Mouse (Mus musculus) megakaryocyte, embryonic 14.5 days (primary cell): ENCODE results near the gene Adcy5. TPM values are rescaled to one million over a fixed set of nuclear protein-coding genes. Genes with fewer than 3 reads are reported as not detected.

Source experiments
- H3K27me3 ChIP-seq: replicated peaks from 2 replicates; pipeline ENCODE3; 2012; ENCODE audit warnings: inconsistent platforms
- H3K36me3 ChIP-seq: replicated peaks from 2 replicates; pipeline ENCODE3; 2012; ENCODE audit warnings: low read length, inconsistent platforms, mixed read lengths
- H3K4me1 ChIP-seq: 2 replicates; pipeline ENCODE4 v1.6.1; 2012; ENCODE audit warnings: inconsistent platforms
- H3K4me3 ChIP-seq: replicated peaks from 2 replicates; pipeline ENCODE3; 2012; ENCODE audit warnings: moderate library complexity, mild to moderate bottlenecking, inconsistent platforms
- H3K9me3 ChIP-seq: 2 replicates; pipeline ENCODE4 v1.6.1; 2012; ENCODE audit warnings: inconsistent platforms
- FLI1 ChIP-seq: IDR thresholded peaks from 2 replicates; pipeline ENCODE4 v1.6.1; 2012; ENCODE audit warnings: low read length, inconsistent platforms, mixed read lengths
- GATA1 ChIP-seq: IDR thresholded peaks from 3 replicates; pipeline ENCODE4 v1.6.1; 2012; ENCODE audit warnings: mixed read lengths, low read length, inconsistent platforms, borderline replicate concordance
- polyA plus RNA-seq: library from polyadenylated mRNA; stranded (reverse); fragments of >175 nt; gene quantifications from 2 replicates; pipeline ENCODE4 v1.2.3, GENCODE M21; 2012; ENCODE audit warnings: low replicate concordance; ENCODE audit not compliant: insufficient read depth

The Adcy5 gene
- polyA plus RNA-seq, 1 experiment = 3.9 TPM

DNA sequence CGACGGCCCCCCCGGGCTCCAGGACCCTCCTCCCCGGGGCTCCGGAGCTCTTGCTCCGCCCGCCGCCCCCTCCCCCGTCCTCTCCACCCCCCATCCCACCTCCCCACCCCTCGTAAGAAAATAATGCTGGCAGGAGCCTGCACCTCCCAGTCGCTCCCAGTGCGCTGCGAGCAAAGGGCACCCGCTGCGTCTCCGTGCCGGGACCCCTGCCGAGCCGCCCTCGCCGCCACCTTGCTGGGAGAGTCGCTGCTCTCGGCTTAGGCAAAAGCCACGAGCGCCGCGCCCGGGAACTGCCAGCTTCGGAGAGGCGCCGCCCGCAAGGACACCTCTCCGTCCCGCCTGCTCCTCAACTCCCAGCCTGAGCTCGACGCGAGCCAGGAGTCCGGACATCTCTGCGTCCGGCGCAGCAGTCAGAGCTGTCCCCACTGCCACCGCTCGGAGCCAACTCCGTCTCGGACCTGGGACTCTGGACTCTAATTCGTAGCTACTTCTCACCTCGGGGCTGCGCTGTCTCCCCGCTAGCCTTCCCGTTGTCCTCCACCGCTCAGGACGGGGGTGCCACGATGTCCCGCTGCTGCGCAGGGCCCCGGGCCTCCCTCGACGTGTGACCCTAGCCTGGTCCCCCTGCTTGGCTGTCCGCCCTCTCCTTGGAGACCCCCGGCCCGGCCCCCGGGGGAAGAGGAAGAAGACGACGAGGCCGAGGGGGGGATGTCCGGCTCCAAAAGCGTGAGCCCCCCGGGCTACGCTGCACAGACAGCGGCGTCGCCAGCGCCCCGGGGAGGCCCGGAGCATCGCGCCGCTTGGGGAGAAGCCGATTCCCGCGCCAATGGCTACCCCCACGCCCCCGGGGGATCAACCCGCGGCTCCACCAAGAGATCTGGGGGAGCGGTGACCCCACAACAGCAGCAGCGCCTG is 971 bp downstream of the Adcy5 start:
- H3K27me3 ChIP-seq = peaks cover 90% of the 10 kb centered on the region
- no peaks in the 10 kb centered on the region for H3K9me3 ChIP-seq
- TF ChIP-seq FLI1 = no peak
- TF ChIP-seq GATA1 = no peak
- H3K36me3 ChIP-seq = peaks cover 13% of the 10 kb centered on the region
- peaks cover 91% of the 10 kb centered on the region for H3K4me1 ChIP-seq
- peak overlapping the region; percentile 96 for H3K4me3 ChIP-seq

DNA sequence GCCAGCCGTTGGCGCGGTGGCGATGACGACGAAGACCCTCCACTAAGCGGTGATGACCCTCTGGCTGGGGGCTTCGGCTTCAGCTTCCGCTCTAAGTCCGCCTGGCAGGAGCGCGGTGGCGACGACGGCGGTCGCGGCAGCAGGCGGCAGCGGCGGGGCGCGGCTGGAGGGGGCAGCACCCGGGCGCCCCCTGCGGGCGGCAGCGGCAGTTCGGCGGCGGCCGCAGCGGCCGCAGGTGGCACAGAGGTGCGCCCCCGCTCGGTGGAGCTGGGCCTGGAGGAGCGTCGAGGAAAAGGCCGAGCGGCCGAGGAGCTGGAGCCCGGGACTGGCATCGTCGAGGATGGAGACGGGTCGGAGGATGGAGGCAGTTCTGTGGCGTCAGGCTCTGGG is 1.6 kb downstream of the Adcy5 start:
- Histone ChIP-seq H3K4me3 (peak overlapping the region; percentile 96), H3K4me1 (peaks cover 92% of the 10 kb centered on the region), H3K27me3 (peaks cover 90% of the 10 kb centered on the region), H3K36me3 (peaks cover 14% of the 10 kb centered on the region), H3K9me3 (no peaks in the 10 kb centered on the region)
- TF ChIP-seq FLI1 = no peak
- no peak for TF ChIP-seq GATA1

DNA sequence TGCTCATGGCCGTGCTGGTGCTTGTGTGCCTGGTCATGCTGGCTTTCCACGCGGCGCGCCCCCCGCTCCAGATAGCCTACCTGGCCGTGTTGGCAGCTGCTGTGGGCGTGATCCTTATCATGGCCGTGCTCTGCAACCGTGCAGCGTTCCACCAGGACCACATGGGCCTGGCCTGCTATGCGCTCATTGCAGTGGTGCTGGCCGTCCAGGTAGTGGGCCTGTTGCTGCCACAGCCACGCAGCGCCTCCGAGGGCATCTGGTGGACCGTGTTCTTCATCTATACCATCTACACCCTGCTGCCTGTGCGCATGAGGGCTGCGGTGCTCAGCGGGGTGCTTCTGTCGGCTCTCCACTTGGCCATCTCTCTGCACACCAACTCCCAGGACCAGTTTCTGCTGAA is 2.2 kb downstream of the Adcy5 start:
- Histone ChIP-seq H3K4me1 (peaks cover 92% of the 10 kb centered on the region), H3K27me3 (peaks cover 89% of the 10 kb centered on the region), H3K9me3 (no peaks in the 10 kb centered on the region), H3K36me3 (peaks cover 14% of the 10 kb centered on the region), H3K4me3 (peak overlapping the region; percentile 96)
- TF ChIP-seq FLI1 (no peak), GATA1 (no peak)

DNA sequence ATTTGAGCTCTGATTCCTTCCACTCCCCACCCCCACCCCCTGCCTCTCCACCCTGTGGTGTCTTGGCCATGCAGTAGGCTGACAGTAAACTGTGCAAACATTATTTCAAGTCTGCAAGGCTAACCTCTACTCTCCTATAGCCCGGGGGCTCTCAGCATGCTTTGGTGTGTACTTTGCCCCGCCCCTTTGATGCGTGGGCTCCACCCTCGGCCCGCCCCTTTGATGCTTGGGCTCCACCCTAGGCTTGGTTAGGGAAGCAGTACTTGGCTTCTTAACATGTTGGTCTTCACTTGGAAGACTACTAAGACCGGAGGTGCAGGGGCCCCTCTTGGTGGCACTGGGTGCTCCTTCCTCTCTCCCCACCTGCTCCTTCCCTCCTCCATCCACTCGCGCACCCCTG is 4.9 kb downstream of the Adcy5 start:
- H3K36me3 ChIP-seq = peaks cover 14% of the 10 kb centered on the region
- peaks cover 71% of the 10 kb centered on the region for H3K27me3 ChIP-seq
- peaks cover 78% of the 10 kb centered on the region for H3K4me1 ChIP-seq
- TF ChIP-seq GATA1 (no peak), FLI1 (no peak)
- H3K4me3 ChIP-seq = no peak overlapping the region
- H3K9me3 ChIP-seq = no peaks in the 10 kb centered on the region

GRCm38 (mm10) chr16:35159991-35160390 is 5.3 kb downstream of the Adcy5 start:
- peaks cover 80% of the 10 kb centered on the region for H3K4me1 ChIP-seq
- no peak overlapping the region for H3K4me3 ChIP-seq
- no peak for TF ChIP-seq GATA1
- H3K36me3 ChIP-seq = peaks cover 16% of the 10 kb centered on the region
- H3K27me3 ChIP-seq = peaks cover 70% of the 10 kb centered on the region
- no peaks in the 10 kb centered on the region for H3K9me3 ChIP-seq

DNA sequence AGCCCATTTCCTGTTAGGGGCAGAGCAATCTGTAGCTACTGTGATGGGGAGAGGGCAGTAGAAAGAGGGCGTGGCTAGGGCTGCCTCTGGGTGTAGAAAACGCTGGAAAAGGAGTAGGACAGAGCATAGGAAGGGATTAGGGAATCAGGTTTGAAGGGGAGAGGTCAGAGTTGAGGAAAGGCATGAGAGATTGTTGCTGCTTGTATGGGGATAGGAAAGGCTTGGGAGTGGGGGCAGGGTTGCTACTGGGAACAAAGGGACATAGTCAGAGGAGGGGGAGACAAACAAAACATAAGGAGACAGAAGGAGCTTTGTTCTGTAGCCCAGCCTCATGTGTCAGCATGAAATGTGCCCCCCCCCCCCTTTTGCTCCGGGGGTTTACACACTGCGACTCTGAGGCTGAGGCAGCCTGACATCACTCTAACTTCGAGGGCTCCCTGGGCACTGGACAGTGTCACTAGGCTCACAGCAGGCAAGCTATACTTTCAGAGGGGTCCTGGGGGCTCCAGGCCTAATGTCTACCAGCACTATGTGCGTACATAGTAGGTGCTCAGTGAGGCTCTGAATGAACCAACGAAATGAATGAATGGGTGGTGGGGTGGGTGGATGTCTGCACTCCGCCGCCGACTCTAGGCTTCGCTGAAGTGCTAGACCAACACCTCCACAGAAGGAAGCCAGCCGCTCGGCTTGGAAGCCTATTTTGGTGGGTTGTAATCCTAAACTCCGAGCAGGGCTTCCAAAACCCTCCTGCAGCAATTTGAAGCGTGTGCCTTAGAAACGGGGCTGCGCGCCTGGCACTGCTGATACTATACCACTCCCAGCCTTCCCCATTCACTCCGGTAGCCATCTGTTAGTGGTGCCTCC is 9.9 kb downstream of the Adcy5 start:
- peaks cover 41% of the 10 kb centered on the region for H3K4me1 ChIP-seq
- no peak for TF ChIP-seq GATA1
- no peak for TF ChIP-seq FLI1
- H3K9me3 ChIP-seq = no peaks in the 10 kb centered on the region
- no peak overlapping the region for H3K4me3 ChIP-seq
- H3K27me3 ChIP-seq = peaks cover 48% of the 10 kb centered on the region
- H3K36me3 ChIP-seq = peaks cover 12% of the 10 kb centered on the region

GRCm38 (mm10) chr16:35165361-35165760 is 10.7 kb downstream of the Adcy5 start:
- no peak for TF ChIP-seq GATA1
- TF ChIP-seq FLI1 = no peak
- peaks cover 41% of the 10 kb centered on the region for H3K27me3 ChIP-seq
- H3K4me3 ChIP-seq = no peak overlapping the region
- peaks cover 8% of the 10 kb centered on the region for H3K36me3 ChIP-seq
- peaks cover 33% of the 10 kb centered on the region for H3K4me1 ChIP-seq
- no peaks in the 10 kb centered on the region for H3K9me3 ChIP-seq

GRCm38 (mm10) chr16:35165788-35166187 is 11.1 kb downstream of the Adcy5 start:
- peaks cover 37% of the 10 kb centered on the region for H3K27me3 ChIP-seq
- TF ChIP-seq GATA1 = no peak
- TF ChIP-seq FLI1 = no peak
- peaks cover 5% of the 10 kb centered on the region for H3K36me3 ChIP-seq
- no peaks in the 10 kb centered on the region for H3K9me3 ChIP-seq
- peaks cover 29% of the 10 kb centered on the region for H3K4me1 ChIP-seq
- H3K4me3 ChIP-seq = no peak overlapping the region

- TF ChIP-seq GATA1 (no peak), FLI1 (no peak)
- Histone ChIP-seq H3K9me3 (no peaks in the 10 kb centered on the region), H3K27me3 (peaks cover 35% of the 10 kb centered on the region), H3K4me1 (peaks cover 16% of the 10 kb centered on the region; the same call in 1 of the 2 replicates), H3K36me3 (peaks cover 5% of the 10 kb centered on the region), H3K4me3 (no peak overlapping the region)
These were observed 14.8 kb downstream of the Adcy5 start for GRCm38 (mm10) chr16:35169431-35169830.

DNA sequence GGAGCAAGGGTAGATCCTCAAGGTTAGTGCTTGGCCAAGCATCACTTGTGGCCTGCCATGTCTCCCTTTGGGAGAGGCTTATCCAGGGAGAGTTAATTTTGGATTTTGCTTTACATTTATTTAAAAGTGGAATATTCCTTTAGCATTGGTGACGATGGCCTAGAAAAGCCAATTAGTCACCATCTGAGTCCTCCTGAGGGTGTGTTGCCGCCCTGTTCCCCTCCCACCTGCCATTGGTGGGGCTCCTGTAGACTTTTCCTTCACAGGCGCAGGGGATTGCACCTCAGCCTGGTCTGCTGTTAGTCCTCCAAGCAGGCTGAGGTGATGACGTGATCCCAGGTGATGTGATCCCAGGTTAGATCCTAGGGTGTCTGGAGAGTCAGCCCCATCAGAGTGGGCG is 17.5 kb downstream of the Adcy5 start:
- Histone ChIP-seq H3K9me3 (no peaks in the 10 kb centered on the region), H3K4me3 (no peak overlapping the region), H3K36me3 (peaks cover 2% of the 10 kb centered on the region), H3K27me3 (peaks cover 35% of the 10 kb centered on the region), H3K4me1 (peaks cover 11% of the 10 kb centered on the region; the same call in 1 of the 2 replicates)
- TF ChIP-seq FLI1 = no peak
